Mouse (Mus musculus) ES-Bruce4 (cell line): ENCODE results near the gene Slc9a5. TPM values are rescaled to one million over a fixed set of nuclear protein-coding genes. Genes with fewer than 3 reads are reported as not detected.
A peak's percentile ranks its signal among the peaks of the same experiment; 100 is the strongest.

Source experiments
- H3K27ac ChIP-seq: 2 replicates; pipeline ENCODE4 v1.5.1; 2012; ENCODE audit warnings: low read length, inconsistent platforms; ENCODE audit not compliant: insufficient read depth
- H3K27me3 ChIP-seq: 2 replicates; pipeline ENCODE4 v1.6.1; 2012; ENCODE audit warnings: mild to moderate bottlenecking, low read length, inconsistent platforms; ENCODE audit not compliant: control insufficient read depth, poor library complexity, insufficient read depth, severe bottlenecking
- H3K36me3 ChIP-seq: 2 replicates; pipeline ENCODE4 v1.6.1; 2012; ENCODE audit warnings: inconsistent platforms, mild to moderate bottlenecking, low read length, moderate library complexity; ENCODE audit not compliant: control insufficient read depth, poor library complexity, insufficient read depth, severe bottlenecking
- H3K4me1 ChIP-seq: one replicate; pipeline ENCODE4 v1.8.1; 2011; ENCODE audit warnings: low read length; ENCODE audit not compliant: control insufficient read depth, insufficient read depth
- H3K4me3 ChIP-seq: 2 replicates; pipeline ENCODE4 v1.5.1; 2011; ENCODE audit warnings: low read depth, mild to moderate bottlenecking, low read length
- H3K9ac ChIP-seq: 2 replicates; pipeline ENCODE4 v1.6.1; 2012; ENCODE audit warnings: low read depth, mild to moderate bottlenecking, inconsistent platforms; ENCODE audit not compliant: poor library complexity, severe bottlenecking
- H3K9me3 ChIP-seq: replicated peaks from 2 replicates; pipeline ENCODE4 v1.6.1; 2012; ENCODE audit warnings: mild to moderate bottlenecking, low read length, inconsistent platforms; ENCODE audit not compliant: control insufficient read depth, poor library complexity, insufficient read depth, severe bottlenecking
- CTCF ChIP-seq: IDR thresholded peaks from one replicate; pipeline ENCODE4 v1.8.1; 2011; ENCODE audit warnings: low read depth, low read length
- EP300 ChIP-seq: IDR thresholded peaks from 2 replicates; pipeline ENCODE4 v1.6.1; 2011; ENCODE audit warnings: low read depth, low read length; ENCODE audit not compliant: insufficient read depth
- POLR2A ChIP-seq: IDR thresholded peaks from one replicate; pipeline ENCODE4 v1.8.1; 2011; ENCODE audit warnings: low read length; ENCODE audit not compliant: insufficient read depth
- polyA plus RNA-seq: library from polyadenylated mRNA; stranded (reverse); fragments of >200 nt; gene quantifications from 2 replicates; pipeline ENCODE4 v1.2.4, GENCODE M21; 2011; ENCODE audit warnings: low read depth; ENCODE audit not compliant: missing spikeins, insufficient read depth, insufficient read length

Slc9a5 gene
- polyA plus RNA-seq, 1 experiment, result 14.7 TPM

- H3K4me3 ChIP-seq, result no peak overlapping the region
- no peaks in the 10 kb centered on the region for H3K9me3 ChIP-seq
- TF ChIP-seq EP300, result no peak
- no peak for TF ChIP-seq CTCF
- TF ChIP-seq POLR2A, result no peak
- H3K27me3 ChIP-seq, result no peaks in the 10 kb centered on the region
- no peak overlapping the region for H3K27ac ChIP-seq
- no peaks in the 10 kb centered on the region for H3K4me1 ChIP-seq
- H3K36me3 ChIP-seq, result no peaks in the 10 kb centered on the region
- no peak overlapping the region for H3K9ac ChIP-seq
Measured at GRCm38 (mm10) chr8:105403467-105403866, 54.8 kb downstream of the Slc9a5 start.

- H3K4me3 ChIP-seq, result no peak overlapping the region
- no peaks in the 10 kb centered on the region for H3K9me3 ChIP-seq
- H3K36me3 ChIP-seq, result no peaks in the 10 kb centered on the region
- TF ChIP-seq POLR2A (no peak), EP300 (no peak), CTCF (no peak)
- no peaks in the 10 kb centered on the region for H3K27me3 ChIP-seq
- no peak overlapping the region for H3K9ac ChIP-seq
- no peak overlapping the region for H3K27ac ChIP-seq
- no peaks in the 10 kb centered on the region for H3K4me1 ChIP-seq
Measured at GRCm38 (mm10) chr8:105404496-105404895, 55.9 kb downstream of the Slc9a5 start.

- Histone ChIP-seq H3K9ac (no peak overlapping the region), H3K27me3 (no peaks in the 10 kb centered on the region), H3K36me3 (no peaks in the 10 kb centered on the region), H3K27ac (no peak overlapping the region), H3K9me3 (no peaks in the 10 kb centered on the region), H3K4me3 (no peak overlapping the region), H3K4me1 (no peaks in the 10 kb centered on the region)
- TF ChIP-seq POLR2A, result no peak
- no peak for TF ChIP-seq EP300
Measured at GRCm38 (mm10) chr8:105406416-105406815, 57.8 kb downstream of the Slc9a5 start.

GRCm38 (mm10) chr8:105408331-105408730 lies 59.7 kb downstream of the Slc9a5 start:
- TF ChIP-seq POLR2A (no peak), EP300 (no peak), CTCF (no peak)

GRCm38 (mm10) chr8:105409947-105410346 lies 61.3 kb downstream of the Slc9a5 start:
- Histone ChIP-seq H3K9me3 (no peaks in the 10 kb centered on the region), H3K36me3 (no peaks in the 10 kb centered on the region), H3K9ac (no peak overlapping the region)

More at GRCm38 (mm10) chr8:105408331-105408730, 59.7 kb downstream of the Slc9a5 start:
- Histone ChIP-seq H3K9me3 (no peaks in the 10 kb centered on the region), H3K36me3 (no peaks in the 10 kb centered on the region), H3K27me3 (0 out of 2 replicates have a peak, but pooled peaks cover 2% of the 10 kb centered on the region), H3K27ac (no peak overlapping the region), H3K4me3 (no peak overlapping the region), H3K9ac (no peak overlapping the region), H3K4me1 (no peaks in the 10 kb centered on the region)

GRCm38 (mm10) chr8:105413391-105413790 lies 64.7 kb downstream of the Slc9a5 start, which contains the start of the genes Kctd19 and Lrrc36:
Gene Kctd19, minus strand, starts transcription at chr8:105413502.
Gene Lrrc36, plus strand, starts transcription at chr8:105413571.
- Histone ChIP-seq H3K9ac (peak within 1 kb of the TSS; percentile 35; the same call in 1 of the 2 replicates), H3K4me3 (peak within 1 kb of the TSS; percentile 66), H3K9me3 (peaks cover 7% of the 10 kb centered on the region), H3K4me1 (no peaks in the 10 kb centered on the region), H3K27ac (no peak within 1 kb of the TSS), H3K36me3 (no peaks in the 10 kb centered on the region), H3K27me3 (0 out of 2 replicates have a peak, but pooled peaks cover 2% of the 10 kb centered on the region)
- TF ChIP-seq CTCF, result peak; percentile 77
- no peak for TF ChIP-seq POLR2A

More at GRCm38 (mm10) chr8:105409947-105410346, 61.3 kb downstream of the Slc9a5 start:
- no peaks in the 10 kb centered on the region for H3K4me1 ChIP-seq
- H3K27me3 ChIP-seq, result 0 out of 2 replicates have a peak, but pooled peaks cover 2% of the 10 kb centered on the region
- TF ChIP-seq CTCF, result no peak
- no peak for TF ChIP-seq EP300
- TF ChIP-seq POLR2A, result no peak
- no peak overlapping the region for H3K4me3 ChIP-seq
- no peak overlapping the region for H3K27ac ChIP-seq
